Mouse (Mus musculus) cortical plate, adult 2 months (tissue): ENCODE results near the gene Ldlrad3.

Experiments
- CTCF ChIP-seq: fragments of 200-500 bp; IDR thresholded peaks from 2 replicates; pipeline ENCODE4 v1.5.1; 2011; ENCODE audit warnings: mild to moderate bottlenecking, control low read depth, low read length; ENCODE audit not compliant: insufficient read depth; ENCODE audit errors: extremely low read depth
- POLR2A ChIP-seq: fragments of 200-500 bp; IDR thresholded peaks from 2 replicates; pipeline ENCODE4 v1.6.1; 2011; ENCODE audit warnings: mild to moderate bottlenecking, low read length, control low read depth; ENCODE audit not compliant: insufficient read depth; ENCODE audit errors: extremely low read depth

DNA sequence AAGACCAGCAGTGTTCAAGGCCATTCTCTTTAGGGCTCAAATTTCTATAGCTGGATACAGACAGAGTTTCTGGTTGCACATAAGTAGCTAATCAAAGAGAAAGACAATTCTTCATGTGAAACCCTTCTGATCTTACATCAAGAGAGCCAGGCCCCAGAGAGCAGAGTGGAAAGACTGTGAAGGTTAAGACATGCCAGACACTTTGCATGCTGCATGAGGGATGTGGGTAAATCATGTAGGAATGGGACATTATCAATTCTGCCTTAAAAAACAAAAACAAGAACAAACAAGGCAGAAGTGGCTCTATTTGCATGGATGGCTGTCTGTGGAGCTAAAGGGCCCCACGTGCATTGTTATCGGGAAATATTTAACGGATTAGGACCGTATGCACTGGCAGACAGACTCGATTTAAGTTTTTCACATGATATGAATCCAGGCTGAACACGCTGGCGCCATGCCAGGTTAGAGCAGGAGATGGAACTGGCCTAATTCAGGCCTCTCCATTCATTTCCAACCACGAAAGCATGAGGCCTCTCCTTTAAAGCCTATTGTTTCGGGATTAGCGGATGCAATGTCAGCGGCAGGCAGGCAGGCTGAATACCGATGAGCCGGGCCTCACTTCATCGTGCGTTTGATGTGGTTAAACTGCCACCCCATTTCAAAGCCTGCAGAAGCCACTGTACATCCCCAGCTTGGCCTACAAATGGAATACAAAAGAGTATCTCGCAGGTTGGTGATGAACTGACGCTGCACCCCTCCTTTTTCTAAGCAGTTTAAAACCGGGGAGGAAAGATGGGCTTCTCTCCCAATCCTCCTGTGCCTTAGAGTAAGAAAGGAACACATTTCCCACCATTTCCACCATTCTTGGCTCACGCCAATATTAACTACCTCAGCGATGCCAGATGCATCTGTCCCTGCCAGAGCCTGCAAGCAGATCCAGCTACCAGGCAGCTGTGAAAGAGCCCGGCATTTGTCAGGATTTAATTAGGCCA, 207.4 kb downstream of the Ldlrad3 start:
- TF ChIP-seq CTCF (no peak), POLR2A (no peak)
